Mouse (Mus musculus) urinary bladder, postnatal 4 days (tissue): ENCODE results near the gene Cntrob.

Source experiments
- DNase-seq, 2 experiments: peaks; one replicate each; pipeline ENCODE4 v3.0.0; 2021 to 2022; ENCODE audit warnings: low spot score in 2 of 2

Gene Cntrob

GRCm38 (mm10) chr11:69298231-69298630 is 25.3 kb downstream of the Cntrob start:
- no peak for DNase-seq

GRCm38 (mm10) chr11:69297799-69298198 is 25.8 kb downstream of the Cntrob start:
- no peak for DNase-seq

GRCm38 (mm10) chr11:69295286-69295685 is 28.3 kb downstream of the Cntrob start:
- no peak for DNase-seq

- DNase-seq: no peak
These were observed 32.5 kb downstream of the Cntrob start for GRCm38 (mm10) chr11:69291111-69291510.

- DNase-seq: no peak
These were observed 46.3 kb downstream of the Cntrob start for GRCm38 (mm10) chr11:69277267-69277666.

- no peak for DNase-seq
These were observed 47.5 kb downstream of the Cntrob start for GRCm38 (mm10) chr11:69276081-69276480.

GRCm38 (mm10) chr11:69275650-69276049 is 47.9 kb downstream of the Cntrob start:
- DNase-seq: no peak

- DNase-seq: peak; percentile 51 to 85
These were observed 51.3 kb downstream of the Cntrob start for GRCm38 (mm10) chr11:69272122-69272740.

GRCm38 (mm10) chr11:69269575-69269974 is 54.0 kb downstream of the Cntrob start:
- peak; percentile 40 to 78 for DNase-seq

- DNase-seq: no peak
These were observed 55.5 kb downstream of the Cntrob start for GRCm38 (mm10) chr11:69268100-69268499.

GRCm38 (mm10) chr11:69267341-69267740 is 56.2 kb downstream of the Cntrob start:
- no peak for DNase-seq

GRCm38 (mm10) chr11:69266253-69266652 is 57.3 kb downstream of the Cntrob start:
- DNase-seq: no peak

- no peak for DNase-seq
These were observed 58.2 kb downstream of the Cntrob start for GRCm38 (mm10) chr11:69265410-69265809.

- DNase-seq: no peak
These were observed 59.3 kb downstream of the Cntrob start for GRCm38 (mm10) chr11:69264276-69264675.

GRCm38 (mm10) chr11:69260111-69260510 is 63.5 kb downstream of the Cntrob start:
- DNase-seq: no peak

GRCm38 (mm10) chr11:69258287-69258686 is 65.3 kb downstream of the Cntrob start:
- DNase-seq: peak in 1 of 2 experiments; percentile 42

- DNase-seq: no peak
These were observed 65.8 kb downstream of the Cntrob start for GRCm38 (mm10) chr11:69257807-69258206.

- no peak for DNase-seq
These were observed 66.5 kb downstream of the Cntrob start for GRCm38 (mm10) chr11:69257072-69257471.

- DNase-seq: no peak
These were observed 68.8 kb downstream of the Cntrob start for GRCm38 (mm10) chr11:69254808-69255207.

- DNase-seq: no peak
These were observed 70.4 kb downstream of the Cntrob start for GRCm38 (mm10) chr11:69253131-69253530.

GRCm38 (mm10) chr11:69251953-69252352 is 71.6 kb downstream of the Cntrob start:
- DNase-seq: no peak

GRCm38 (mm10) chr11:69251135-69251842 is 72.3 kb downstream of the Cntrob start:
- DNase-seq: no peak

- DNase-seq: no peak
These were observed 73.5 kb downstream of the Cntrob start for GRCm38 (mm10) chr11:69250106-69250505.
